Mouse (Mus musculus): ENCODE results near the gene Dcun1d2. TPM values are rescaled to one million over a fixed set of nuclear protein-coding genes. Genes with fewer than 3 reads are reported as not detected.
A peak's percentile ranks its signal among the peaks of the same experiment; 100 is the strongest.
"Not testable (repeated sequence)": the region's sequence is repeated elsewhere in the genome, so short reads cannot be mapped to it uniquely, and the experiment has no call there.

The Dcun1d2 gene
- total RNA-seq (2021), result 10 to 100 TPM; 28.5 to 29.2 TPM
- long read RNA-seq, experiment 1, transcript Dcun1d2-201 (7 exons, 2,748 nt), result major isoform, 24 of 46 reads
- long read RNA-seq, experiment 1, partial matches to known transcripts, result 4 of 46 reads
- long read RNA-seq, experiment 1, other reads (novel, unspliced or antisense), result 11 of 46 reads
- long read RNA-seq, experiment 2, transcript Dcun1d2-201 (7 exons, 2,748 nt), result major isoform, 35 of 52 reads
- long read RNA-seq, experiment 2, partial matches to known transcripts, result 4 of 52 reads
- long read RNA-seq, experiment 2, other reads (novel, unspliced or antisense), result 6 of 52 reads

- peak; percentile 90 to 97 for DNase-seq (ENCODE audit: low spot score in 2 of 2)
Measured at GRCm38 (mm10) chr8:13287692-13288623, at the start of gene Dcun1d2, which contains the start of gene Tmco3. TSS of gene Dcun1d2 (minus strand) at chr8:13288131. TSS of gene Tmco3 (plus strand) at chr8:13288190.

GRCm38 (mm10) chr8:13337678-13338077 lies 49.7 kb upstream of the Dcun1d2 start:
- no peak for DNase-seq (ENCODE audit: low spot score in 2 of 2)

- not testable (repeated sequence) for DNase-seq (ENCODE audit: low spot score in 2 of 2)
Measured at GRCm38 (mm10) chr8:13337245-13337644, 49.3 kb upstream of the Dcun1d2 start.

- no peak for DNase-seq (ENCODE audit: low spot score in 2 of 2)
Measured at GRCm38 (mm10) chr8:13334671-13335070, 46.7 kb upstream of the Dcun1d2 start.

- DNase-seq (ENCODE audit: low spot score in 2 of 2), result no peak
Measured at GRCm38 (mm10) chr8:13326598-13326997, 38.7 kb upstream of the Dcun1d2 start.

GRCm38 (mm10) chr8:13316671-13317070 lies 28.7 kb upstream of the Dcun1d2 start:
- DNase-seq (ENCODE audit: low spot score in 2 of 2), result no peak

GRCm38 (mm10) chr8:13314922-13315321 lies 27.0 kb upstream of the Dcun1d2 start:
- DNase-seq (ENCODE audit: low spot score in 2 of 2), result no peak

- DNase-seq (ENCODE audit: low spot score in 2 of 2), result no peak
Measured at GRCm38 (mm10) chr8:13306916-13307315, 19.0 kb upstream of the Dcun1d2 start.

GRCm38 (mm10) chr8:13306309-13306909 lies 18.5 kb upstream of the Dcun1d2 start:
- no peak for DNase-seq (ENCODE audit: low spot score in 2 of 2)

GRCm38 (mm10) chr8:13305884-13306283 lies 18.0 kb upstream of the Dcun1d2 start:
- no peak for DNase-seq (ENCODE audit: low spot score in 2 of 2)

- DNase-seq (ENCODE audit: low spot score in 2 of 2), result no peak
Measured at GRCm38 (mm10) chr8:13305459-13305858, 17.5 kb upstream of the Dcun1d2 start.

- DNase-seq (ENCODE audit: low spot score in 2 of 2), result no peak
Measured at GRCm38 (mm10) chr8:13301036-13301435, 13.1 kb upstream of the Dcun1d2 start.

GRCm38 (mm10) chr8:13299571-13299970 lies 11.6 kb upstream of the Dcun1d2 start:
- no peak for DNase-seq (ENCODE audit: low spot score in 2 of 2)

- DNase-seq (ENCODE audit: low spot score in 2 of 2), result no peak
Measured at GRCm38 (mm10) chr8:13293677-13294470, 5.9 kb upstream of the Dcun1d2 start.

GRCm38 (mm10) chr8:13292364-13292763 lies 4.4 kb upstream of the Dcun1d2 start:
- peak; percentile 38 to 66 for DNase-seq (ENCODE audit: low spot score in 2 of 2)

GRCm38 (mm10) chr8:13288646-13289045 lies 715 bp upstream of the Dcun1d2 start:
- DNase-seq (ENCODE audit: low spot score in 2 of 2), result no peak

- DNase-seq (ENCODE audit: low spot score in 2 of 2), result peak; percentile 57 to 85
Measured at GRCm38 (mm10) chr8:13287304-13287691, 633 bp downstream of the Dcun1d2 start.

- no peak for DNase-seq (ENCODE audit: low spot score in 2 of 2)
Measured at GRCm38 (mm10) chr8:13283200-13283599, 4.7 kb downstream of the Dcun1d2 start.

GRCm38 (mm10) chr8:13276941-13277447 lies 10.9 kb downstream of the Dcun1d2 start:
- no peak for DNase-seq (ENCODE audit: low spot score in 2 of 2)

GRCm38 (mm10) chr8:13272834-13273233 lies 15.1 kb downstream of the Dcun1d2 start:
- DNase-seq (ENCODE audit: low spot score in 2 of 2), result no peak

GRCm38 (mm10) chr8:13267566-13267965 lies 20.4 kb downstream of the Dcun1d2 start:
- no peak for DNase-seq (ENCODE audit: low spot score in 2 of 2)
